Mouse (Mus musculus) limb, embryonic 14.5 days (tissue): ENCODE data around the gene Gm44502. TPM values are rescaled to one million over a fixed set of nuclear protein-coding genes. Genes with fewer than 3 reads are reported as not detected.

ENCODE experiments used
- ATAC-seq: fragments of 200-750 bp; cut with Nextera tagmentation; 2 replicates; pipeline ENCODE4 v1.8.0; 2017; ENCODE audit warnings: low read depth, moderate number of reproducible peaks, moderate TSS enrichment; ENCODE audit not compliant: low FRiP score
- DNase-seq: peaks from one replicate; pipeline ENCODE4 v3.0.0-alpha.2; 2015; ENCODE audit warnings: low spot score
- H3K27ac ChIP-seq: fragments of 300-500 bp; sonication (generic); replicated peaks from 2 replicates; pipeline ENCODE4 v1.5.1; 2014; ENCODE audit warnings: low read depth, mild to moderate bottlenecking, low read length, moderate library complexity, mixed read lengths
- H3K27me3 ChIP-seq: fragments of 300-500 bp; sonication (generic); 2 replicates; pipeline ENCODE4 v1.6.1; 2014; ENCODE audit warnings: low read length, mixed read lengths; ENCODE audit not compliant: control insufficient read depth, insufficient read depth
- H3K36me3 ChIP-seq: fragments of 300-500 bp; sonication (generic); 2 replicates; pipeline ENCODE4 v1.6.1; 2014; ENCODE audit warnings: mild to moderate bottlenecking, low read length, moderate library complexity, mixed read lengths; ENCODE audit not compliant: control insufficient read depth, insufficient read depth
- H3K4me1 ChIP-seq: fragments of 300-500 bp; sonication (generic); 2 replicates; pipeline ENCODE4 v1.6.1; 2014; ENCODE audit warnings: antibody characterized with exemption, low read length, mixed read lengths; ENCODE audit not compliant: control insufficient read depth, insufficient read depth
- H3K4me2 ChIP-seq: fragments of 300-500 bp; sonication (generic); replicated peaks from 2 replicates; pipeline ENCODE4 v1.6.1; 2014; ENCODE audit warnings: low read depth, mild to moderate bottlenecking, low read length, moderate library complexity; ENCODE audit not compliant: severe bottlenecking
- H3K4me3 ChIP-seq: fragments of 300-500 bp; sonication (generic); replicated peaks from 2 replicates; pipeline ENCODE4 v1.5.1; 2014; ENCODE audit warnings: low read length
- H3K9ac ChIP-seq: fragments of 300-500 bp; sonication (generic); 2 replicates; pipeline ENCODE4 v1.6.1; 2014; ENCODE audit warnings: mild to moderate bottlenecking, low read depth, low read length, moderate library complexity; ENCODE audit not compliant: severe bottlenecking
- H3K9me3 ChIP-seq: fragments of 300-500 bp; sonication (generic); 2 replicates; pipeline ENCODE4 v1.6.1; 2016; ENCODE audit warnings: low read length; ENCODE audit not compliant: control insufficient read depth
- POLR2A ChIP-seq: fragments of 200-500 bp; IDR thresholded peaks from 2 replicates; pipeline ENCODE4 v1.8.0; 2012; ENCODE audit warnings: inconsistent platforms, mild to moderate bottlenecking, moderate library complexity, borderline replicate concordance; ENCODE audit not compliant: insufficient read depth, insufficient read length; ENCODE audit errors: extremely low read depth
- WGBS: fragments of 180-500 bp; shearing (Covaris S2); extraction: QIAGEN DNeasy Blood & Tissue Kit; methylation state at CpG from one replicate; pipeline ENCODE4 v1.1.7; 2014; 5-methylcytosine and 5-hydroxymethylcytosine counted together
- polyA plus RNA-seq, 2 experiments: library from polyadenylated mRNA; depleted of rRNA in 1 of 2; stranded (reverse) in 1 of 2; unstranded in 1 of 2; fragments of >200 nt; fragmentation: Nextera tagmentation in 1 of 2; extraction: Ambion mirVana in 1 of 2; gene quantifications; 2 replicates each; pipeline versions ENCODE4 v1.2.1 to v1.2.3; 2012 to 2014

Gm44502 gene
- polyA plus RNA-seq, 2 experiments, result 0.40 TPM; not detected in 1

DNA sequence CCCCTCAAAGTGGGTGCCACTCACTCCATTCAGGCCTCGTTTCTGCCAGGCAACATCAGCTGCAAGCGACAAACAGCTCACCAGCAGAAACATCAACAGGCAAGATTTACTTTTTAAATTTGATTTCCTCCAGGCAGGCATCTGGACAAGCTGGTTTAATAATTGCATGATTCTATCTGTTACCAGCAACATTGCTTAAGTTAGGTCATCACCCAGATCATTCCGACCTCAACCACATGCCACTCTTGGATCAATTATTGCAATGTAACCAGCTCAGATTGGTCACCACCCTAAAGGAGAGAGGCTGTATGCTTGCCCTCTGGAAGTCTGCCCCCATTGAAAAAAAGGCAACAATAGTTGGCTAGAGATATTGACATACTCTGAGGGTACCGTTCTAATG is 42.0 kb upstream of the Gm44502 start:
- WGBS, result 82% methylated on average over 4 of the region's 4 CpGs
- no peaks in the 10 kb centered on the region for H3K27me3 ChIP-seq
- no peaks in the 10 kb centered on the region for H3K9me3 ChIP-seq
- H3K4me1 ChIP-seq, result peaks cover 7% of the 10 kb centered on the region; the same call in 1 of the 2 replicates
- DNase-seq (no peak), ATAC-seq (no peak)
- H3K4me3 ChIP-seq, result no peak overlapping the region
- TF ChIP-seq POLR2A, result no peak
- H3K27ac ChIP-seq, result no peak overlapping the region
- no peaks in the 10 kb centered on the region for H3K36me3 ChIP-seq
- no peak overlapping the region for H3K4me2 ChIP-seq
- no peak overlapping the region for H3K9ac ChIP-seq

DNA sequence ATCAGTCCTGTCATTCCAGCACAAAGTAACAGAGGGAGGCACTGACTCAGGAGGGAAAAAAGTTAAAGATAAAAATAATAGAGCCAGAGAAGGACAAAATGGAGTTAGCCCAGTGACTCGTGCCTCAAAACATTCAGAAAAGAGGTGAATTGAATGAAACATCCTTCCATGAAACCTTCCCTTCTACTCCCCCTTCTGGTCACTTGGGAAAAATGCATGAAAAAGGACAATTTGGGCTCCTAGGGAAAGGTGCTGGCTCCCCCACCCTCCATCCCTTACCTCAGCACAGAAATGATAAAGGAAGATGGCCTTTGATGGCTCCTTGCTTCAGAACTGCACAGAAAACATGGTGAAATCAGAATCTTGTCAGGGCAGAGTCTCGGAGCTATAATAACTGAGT is 39.1 kb upstream of the Gm44502 start:
- H3K9ac ChIP-seq, result no peak overlapping the region
- H3K4me2 ChIP-seq, result no peak overlapping the region
- H3K9me3 ChIP-seq, result no peaks in the 10 kb centered on the region
- H3K4me3 ChIP-seq, result no peak overlapping the region
- H3K4me1 ChIP-seq, result no peaks in the 10 kb centered on the region
- TF ChIP-seq POLR2A, result no peak
- H3K27ac ChIP-seq, result no peak overlapping the region
- 33% methylated on average over 2 of the region's 2 CpGs for WGBS
- H3K27me3 ChIP-seq, result no peaks in the 10 kb centered on the region
- H3K36me3 ChIP-seq, result no peaks in the 10 kb centered on the region
- peak; percentile 25 for DNase-seq
- no peak for ATAC-seq

DNA sequence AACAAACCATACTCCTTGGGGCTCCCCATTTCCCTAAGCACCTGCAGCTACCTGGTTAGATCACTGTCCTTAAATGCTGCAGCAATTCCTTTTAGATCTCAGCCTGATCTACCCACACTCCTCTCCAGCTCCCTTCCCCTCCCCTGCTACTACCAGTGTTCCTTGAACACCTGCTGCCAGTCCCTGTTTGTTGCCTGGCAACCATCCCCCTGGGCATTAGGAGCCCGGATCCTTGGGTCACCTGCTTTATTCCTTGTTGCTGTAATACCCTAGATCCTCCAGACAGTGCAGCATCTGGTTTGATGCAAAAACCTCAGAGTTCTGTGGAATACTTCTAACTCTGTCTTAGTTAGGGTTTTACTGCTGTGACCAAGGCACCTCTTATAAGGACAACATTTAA is 35.6 kb upstream of the Gm44502 start:
- no peak for TF ChIP-seq POLR2A
- Histone ChIP-seq H3K4me2 (no peak overlapping the region), H3K4me3 (no peak overlapping the region), H3K9me3 (no peaks in the 10 kb centered on the region), H3K27ac (no peak overlapping the region), H3K4me1 (no peaks in the 10 kb centered on the region), H3K9ac (no peak overlapping the region), H3K36me3 (no peaks in the 10 kb centered on the region), H3K27me3 (no peaks in the 10 kb centered on the region)
- DNase-seq (no peak), ATAC-seq (no peak)
- 0% methylated on average over 1 of the region's 1 CpGs for WGBS

DNA sequence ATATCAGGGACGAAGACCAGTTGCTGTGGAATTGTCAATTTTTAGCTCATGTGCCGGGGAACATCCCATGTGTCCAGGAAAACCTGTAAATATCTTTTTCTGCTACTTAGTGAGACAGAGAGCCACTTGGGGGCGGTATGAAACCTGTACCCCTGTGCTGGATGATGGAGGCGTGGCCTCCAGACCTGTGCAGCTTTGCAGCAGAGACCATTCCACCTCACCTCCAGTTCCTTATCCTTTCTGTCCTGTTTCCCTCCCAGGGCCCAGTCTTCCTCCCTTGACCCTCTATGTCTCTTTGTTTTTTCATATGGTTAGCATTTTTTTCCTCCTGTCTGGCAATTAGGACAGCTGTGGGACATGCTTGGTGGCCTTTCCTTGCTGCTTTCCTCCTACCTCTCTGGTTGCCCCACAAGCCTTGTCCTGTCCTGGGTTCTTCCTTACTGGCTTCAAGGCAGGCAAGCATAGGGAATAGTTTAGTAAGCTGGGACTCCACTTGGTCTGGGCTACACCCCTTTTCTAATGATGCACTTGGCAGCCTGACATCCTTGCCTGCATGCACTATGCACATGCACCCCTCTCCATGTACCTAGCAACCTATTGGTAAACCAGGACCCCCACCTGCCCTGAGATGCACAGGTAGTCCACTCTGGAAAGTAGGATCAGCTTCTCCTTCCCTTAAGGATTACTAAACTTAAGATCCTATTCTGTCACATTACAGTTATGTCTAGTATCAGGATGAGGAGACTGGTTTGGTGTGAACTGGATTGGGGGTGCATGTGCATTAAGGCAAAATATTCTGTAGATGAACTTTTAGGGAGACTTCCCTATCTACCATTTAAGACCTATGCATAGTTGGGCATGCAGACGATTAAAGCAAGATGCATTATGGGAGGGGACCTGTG is 34.1 kb upstream of the Gm44502 start:
- Histone ChIP-seq H3K4me2 (no peak overlapping the region), H3K27ac (no peak overlapping the region), H3K36me3 (no peaks in the 10 kb centered on the region), H3K27me3 (no peaks in the 10 kb centered on the region), H3K4me3 (no peak overlapping the region), H3K9ac (no peak overlapping the region), H3K4me1 (no peaks in the 10 kb centered on the region), H3K9me3 (no peaks in the 10 kb centered on the region)
- TF ChIP-seq POLR2A, result no peak
- DNase-seq (no peak), ATAC-seq (no peak)
- WGBS, result 61% methylated on average over 5 of the region's 5 CpGs

DNA sequence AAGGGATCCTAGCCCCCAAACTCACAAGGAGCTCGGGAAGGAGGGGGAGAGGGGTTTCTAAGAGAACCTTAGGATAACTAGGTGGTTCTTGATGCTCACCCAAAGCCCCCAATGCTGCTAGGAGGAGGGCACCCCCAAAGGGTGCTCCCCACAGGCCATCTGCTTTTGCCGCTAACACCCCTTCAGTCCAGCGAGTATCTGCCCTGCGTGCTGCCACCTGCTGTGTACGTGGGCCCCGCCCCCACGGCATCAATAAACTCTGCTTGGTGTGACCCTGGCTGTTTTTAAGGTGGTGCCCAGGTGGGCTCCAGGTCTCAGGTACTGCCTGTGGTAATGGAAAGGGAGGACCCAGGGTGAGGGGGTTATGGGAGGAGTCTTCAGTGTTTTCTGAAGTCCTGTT is 32.7 kb upstream of the Gm44502 start:
- ATAC-seq, result no peak
- H3K4me3 ChIP-seq, result no peak overlapping the region
- DNase-seq, result no peak
- WGBS, result 64% methylated on average over 7 of the region's 7 CpGs
- no peaks in the 10 kb centered on the region for H3K9me3 ChIP-seq
- H3K27me3 ChIP-seq, result no peaks in the 10 kb centered on the region
- H3K9ac ChIP-seq, result no peak overlapping the region
- H3K36me3 ChIP-seq, result no peaks in the 10 kb centered on the region
- H3K27ac ChIP-seq, result no peak overlapping the region
- H3K4me1 ChIP-seq, result no peaks in the 10 kb centered on the region
- H3K4me2 ChIP-seq, result no peak overlapping the region
- TF ChIP-seq POLR2A, result no peak
